Mouse (Mus musculus) heart, postnatal 0 days (tissue): ENCODE results near the gene Prdm15. TPM values are rescaled to one million over a fixed set of nuclear protein-coding genes. Genes with fewer than 3 reads are reported as not detected.

Experiments used
- ATAC-seq: fragments of 200-750 bp; cut with Nextera tagmentation; 2 replicates; pipeline ENCODE4 v1.8.0; 2017; ENCODE audit warnings: low read depth, moderate number of reproducible peaks, moderate library complexity; ENCODE audit not compliant: insufficient read depth
- DNase-seq: peaks from one replicate; pipeline ENCODE4 v3.0.0-alpha.2; 2016; ENCODE audit warnings: low spot score
- H3K27ac ChIP-seq: fragments of 300-500 bp; sonication (generic); 2 replicates; pipeline ENCODE4 v1.5.1; 2014; ENCODE audit warnings: low read depth, mild to moderate bottlenecking
- H3K27me3 ChIP-seq: fragments of 300-500 bp; sonication (generic); 2 replicates; pipeline ENCODE4 v1.6.1; 2014; ENCODE audit warnings: low read length, mixed read lengths; ENCODE audit not compliant: control insufficient read depth, insufficient read depth
- H3K36me3 ChIP-seq: fragments of 300-500 bp; sonication (generic); replicated peaks from 2 replicates; pipeline ENCODE4 v1.6.1; 2014; ENCODE audit warnings: low read length, mixed read lengths; ENCODE audit not compliant: control insufficient read depth, insufficient read depth
- H3K4me1 ChIP-seq: fragments of 300-500 bp; sonication (generic); 2 replicates; pipeline ENCODE4 v1.6.1; 2014; ENCODE audit warnings: antibody characterized with exemption; ENCODE audit not compliant: control insufficient read depth, insufficient read depth
- H3K4me2 ChIP-seq: fragments of 300-500 bp; sonication (generic); 2 replicates; pipeline ENCODE4 v1.6.1; 2014; ENCODE audit warnings: low read depth, mild to moderate bottlenecking, low read length, moderate library complexity
- H3K4me3 ChIP-seq: fragments of 300-500 bp; sonication (generic); 2 replicates; pipeline ENCODE4 v1.5.1; 2014; ENCODE audit warnings: low read depth, low read length
- H3K9ac ChIP-seq: fragments of 300-500 bp; sonication (generic); replicated peaks from 2 replicates; pipeline ENCODE4 v1.6.1; 2014; ENCODE audit warnings: low read depth, low read length, mixed read lengths
- H3K9me3 ChIP-seq: fragments of 300-500 bp; sonication (generic); replicated peaks from 2 replicates; pipeline ENCODE4 v1.6.1; 2016; ENCODE audit warnings: low read length; ENCODE audit not compliant: control insufficient read depth
- CTCF ChIP-seq: IDR thresholded peaks from 2 replicates; pipeline ENCODE4 v1.5.1; 2016; ENCODE audit warnings: antibody characterized with exemption, control low read depth, low read depth
- EP300 ChIP-seq: IDR thresholded peaks from 2 replicates; pipeline ENCODE4 v1.6.1; 2016; ENCODE audit warnings: antibody characterized with exemption, low read depth
- WGBS: fragments of 180-500 bp; shearing (Covaris S2); extraction: QIAGEN DNeasy Blood & Tissue Kit; methylation state at CpG from one replicate; pipeline ENCODE4 v1.1.7; 2014; 5-methylcytosine and 5-hydroxymethylcytosine counted together
- polyA plus RNA-seq: library from polyadenylated mRNA; unstranded; fragments of >200 nt; fragmentation: Nextera tagmentation; extraction: Ambion mirVana; gene quantifications from 2 replicates; pipeline ENCODE4 v1.2.1, GENCODE M21; 2015
- total RNA-seq: library from RNA; depleted of rRNA; stranded (reverse); fragments of >200 nt; gene quantifications from 2 replicates; pipeline ENCODE4 v1.2.3, GENCODE M21; 2014; ENCODE audit warnings: low replicate concordance

Prdm15 gene
- total and polyA plus RNA-seq, 2 experiments from 2014 or later = 2.3 to 23.7 TPM

DNA sequence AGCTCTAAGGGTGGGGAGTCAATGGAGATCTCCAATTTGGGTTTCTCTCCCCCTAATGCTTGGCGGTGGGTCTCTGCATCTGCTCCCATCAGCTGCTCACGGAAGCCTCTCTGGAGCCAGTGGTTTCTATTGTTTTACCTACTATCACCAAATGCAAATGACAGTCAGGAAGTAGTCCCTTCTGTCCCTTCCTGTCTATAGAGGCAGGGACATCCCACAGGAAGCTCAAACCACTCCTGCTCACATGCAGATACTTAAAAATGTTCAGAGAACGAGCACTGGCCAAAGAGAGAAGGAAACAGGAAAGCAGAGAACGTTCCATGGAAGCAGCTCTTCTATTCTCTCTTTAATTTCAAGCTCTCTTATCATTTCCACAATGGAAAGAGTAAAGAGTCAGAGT is 32.1 kb downstream of the Prdm15 start:
- Histone ChIP-seq H3K4me3 (no peak overlapping the region), H3K4me2 (no peak overlapping the region), H3K36me3 (peaks cover 58% of the 10 kb centered on the region), H3K9me3 (no peaks in the 10 kb centered on the region), H3K27ac (peak overlapping the region; percentile 64), H3K4me1 (peaks cover 4% of the 10 kb centered on the region; the same call in 1 of the 2 replicates), H3K27me3 (no peaks in the 10 kb centered on the region), H3K9ac (no peak overlapping the region)
- ATAC-seq = peak; percentile 60; the same call in 1 of the 2 replicates
- 51% methylated on average over 4 of the region's 4 CpGs for WGBS
- peak; percentile 36 for DNase-seq
- no peak for TF ChIP-seq EP300
- TF ChIP-seq CTCF = no peak

GRCm38 (mm10) chr16:97817414-97817813 is 34.2 kb downstream of the Prdm15 start:
- no peak overlapping the region for H3K27ac ChIP-seq
- H3K27me3 ChIP-seq = no peaks in the 10 kb centered on the region
- 94% methylated on average over 1 of the region's 1 CpGs for WGBS
- no peak overlapping the region for H3K9ac ChIP-seq
- H3K9me3 ChIP-seq = no peaks in the 10 kb centered on the region
- H3K4me3 ChIP-seq = no peak overlapping the region
- DNase-seq (no peak), ATAC-seq (no peak)
- H3K4me1 ChIP-seq = peaks cover 4% of the 10 kb centered on the region; the same call in 1 of the 2 replicates
- H3K36me3 ChIP-seq = peaks cover 67% of the 10 kb centered on the region
- H3K4me2 ChIP-seq = no peak overlapping the region
- TF ChIP-seq EP300 (no peak), CTCF (no peak)

- 81% methylated on average over 5 of the region's 5 CpGs for WGBS
- TF ChIP-seq EP300 (no peak), CTCF (no peak)
- no peak for ATAC-seq
Measured at GRCm38 (mm10) chr16:97815269-97815668, 36.4 kb downstream of the Prdm15 start.

DNA sequence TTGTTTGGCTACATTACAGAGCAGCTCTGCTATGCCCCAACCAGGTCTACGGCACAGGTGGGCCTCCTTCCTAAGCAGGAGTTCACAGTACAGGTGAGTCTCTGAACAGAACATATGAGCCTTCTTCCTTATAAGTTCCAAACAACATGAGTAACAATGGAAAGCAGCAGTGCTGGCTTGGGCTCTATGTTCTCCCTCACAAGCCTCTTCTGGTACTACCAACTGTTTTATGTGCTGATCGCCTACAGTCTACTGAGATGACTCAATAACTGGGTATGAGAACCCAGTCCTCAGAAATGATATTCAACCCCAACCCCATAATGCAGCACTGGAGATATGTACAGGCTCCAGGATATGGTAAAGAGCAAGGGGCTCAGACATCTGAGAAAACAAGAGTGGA is 37.6 kb downstream of the Prdm15 start:
- Histone ChIP-seq H3K36me3 (peaks cover 84% of the 10 kb centered on the region), H3K9me3 (no peaks in the 10 kb centered on the region)
- WGBS = 98% methylated on average over 2 of the region's 2 CpGs

More at GRCm38 (mm10) chr16:97815269-97815668, 36.4 kb downstream of the Prdm15 start:
- H3K27ac ChIP-seq = no peak overlapping the region
- H3K4me2 ChIP-seq = no peak overlapping the region
- no peak for DNase-seq
- H3K27me3 ChIP-seq = no peaks in the 10 kb centered on the region
- H3K36me3 ChIP-seq = peaks cover 82% of the 10 kb centered on the region
- H3K4me3 ChIP-seq = no peak overlapping the region
- H3K9ac ChIP-seq = no peak overlapping the region
- H3K9me3 ChIP-seq = no peaks in the 10 kb centered on the region
- H3K4me1 ChIP-seq = peaks cover 4% of the 10 kb centered on the region; the same call in 1 of the 2 replicates

DNA sequence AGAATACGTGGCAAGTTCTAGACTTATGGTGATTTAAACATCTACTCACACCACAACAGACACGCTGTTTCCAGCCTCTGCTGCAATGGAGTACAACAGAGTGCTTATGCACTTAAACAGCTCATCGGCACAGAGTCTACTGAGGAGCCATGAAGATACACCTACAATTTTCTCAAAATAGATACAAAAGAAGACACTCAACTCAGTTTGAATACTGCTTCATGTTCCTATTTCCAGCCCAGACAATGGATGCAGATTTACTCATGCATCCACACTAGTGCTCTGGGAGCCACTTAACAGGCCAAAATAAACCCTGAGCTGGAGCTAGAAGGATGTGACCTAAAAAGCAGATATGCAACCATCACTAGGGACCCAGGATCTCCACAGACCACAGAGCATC is 42.8 kb downstream of the Prdm15 start:
- ATAC-seq (no peak), DNase-seq (no peak)
- H3K9ac ChIP-seq = no peak overlapping the region
- H3K27me3 ChIP-seq = no peaks in the 10 kb centered on the region
- peaks cover 78% of the 10 kb centered on the region for H3K36me3 ChIP-seq
- WGBS = 93% methylated on average over 3 of the region's 3 CpGs
- no peak overlapping the region for H3K4me3 ChIP-seq
- no peak overlapping the region for H3K4me2 ChIP-seq
- no peaks in the 10 kb centered on the region for H3K4me1 ChIP-seq
- no peaks in the 10 kb centered on the region for H3K9me3 ChIP-seq
- TF ChIP-seq EP300 (no peak), CTCF (no peak)
- no peak overlapping the region for H3K27ac ChIP-seq

More for the DNA sequence above, 37.6 kb downstream of the Prdm15 start:
- H3K4me3 ChIP-seq = no peak overlapping the region
- no peak for DNase-seq
- no peaks in the 10 kb centered on the region for H3K27me3 ChIP-seq
- no peak overlapping the region for H3K4me2 ChIP-seq
- no peak overlapping the region for H3K9ac ChIP-seq
- no peak overlapping the region for H3K27ac ChIP-seq
- H3K4me1 ChIP-seq = 0 out of 2 replicates have a peak, but pooled peaks cover under 1% of the 10 kb centered on the region
- ATAC-seq = no peak
- TF ChIP-seq CTCF = no peak
- TF ChIP-seq EP300 = no peak

- H3K4me3 ChIP-seq = no peak overlapping the region
- no peak overlapping the region for H3K4me2 ChIP-seq
- no peak overlapping the region for H3K27ac ChIP-seq
- H3K9me3 ChIP-seq = no peaks in the 10 kb centered on the region
- ATAC-seq (no peak), DNase-seq (no peak)
- H3K36me3 ChIP-seq = peaks cover 62% of the 10 kb centered on the region
- WGBS = 81% methylated on average over 3 of the region's 3 CpGs
- H3K9ac ChIP-seq = no peak overlapping the region
- TF ChIP-seq CTCF = no peak
- no peak for TF ChIP-seq EP300
- no peaks in the 10 kb centered on the region for H3K4me1 ChIP-seq
- no peaks in the 10 kb centered on the region for H3K27me3 ChIP-seq
Measured at GRCm38 (mm10) chr16:97805646-97806045, 46.0 kb downstream of the Prdm15 start.
